Mouse (Mus musculus) cerebellum, postnatal 14 days (tissue): Measurements from ENCODE around the gene Bik.
A peak's percentile ranks its signal among the peaks of the same experiment; 100 is the strongest.

ENCODE experiments used
- DNase-seq, 2 experiments: peaks; one replicate each; pipeline ENCODE4 v3.0.0; 2021; ENCODE audit warnings: mixed read lengths in 2 of 2

Gene Bik

GRCm38 (mm10) chr15:83512489-83513281, 14.0 kb upstream of the Bik start:
- no peak for DNase-seq

GRCm38 (mm10) chr15:83515018-83515417, 11.6 kb upstream of the Bik start:
- DNase-seq = peak; percentile 46 to 65

- DNase-seq = peak; percentile 81 to 83
Measured at GRCm38 (mm10) chr15:83518215-83519048, 8.2 kb upstream of the Bik start.

- DNase-seq = no peak
Measured at GRCm38 (mm10) chr15:83520861-83521382, 5.7 kb upstream of the Bik start.

- DNase-seq = no peak
Measured at GRCm38 (mm10) chr15:83523196-83523595, 3.5 kb upstream of the Bik start.

GRCm38 (mm10) chr15:83523638-83524332, 2.9 kb upstream of the Bik start:
- DNase-seq = no peak

- no peak for DNase-seq
Measured at GRCm38 (mm10) chr15:83524333-83524729, 2.3 kb upstream of the Bik start.

GRCm38 (mm10) chr15:83527092-83527437, 403 bp downstream of the Bik start:
- DNase-seq = no peak

GRCm38 (mm10) chr15:83527747-83528146, 1.1 kb downstream of the Bik start:
- DNase-seq = no peak

- DNase-seq = no peak
Measured at GRCm38 (mm10) chr15:83528892-83529291, 2.2 kb downstream of the Bik start.

GRCm38 (mm10) chr15:83529765-83530164, 3.1 kb downstream of the Bik start:
- DNase-seq = no peak

- no peak for DNase-seq
Measured at GRCm38 (mm10) chr15:83530233-83530632, 3.6 kb downstream of the Bik start.

GRCm38 (mm10) chr15:83530688-83531087, 4.0 kb downstream of the Bik start:
- no peak for DNase-seq

GRCm38 (mm10) chr15:83531961-83532469, 5.4 kb downstream of the Bik start:
- no peak for DNase-seq

- DNase-seq = no peak
Measured at GRCm38 (mm10) chr15:83532606-83533005, 5.9 kb downstream of the Bik start.

- DNase-seq = peak in 1 of 2 experiments; percentile 33
Measured at GRCm38 (mm10) chr15:83534960-83535889, 8.6 kb downstream of the Bik start.

- DNase-seq = no peak
Measured at GRCm38 (mm10) chr15:83535890-83536231, 9.2 kb downstream of the Bik start.

- DNase-seq = no peak
Measured at GRCm38 (mm10) chr15:83538855-83539254, 12.2 kb downstream of the Bik start.

- DNase-seq = no peak
Measured at GRCm38 (mm10) chr15:83539905-83540304, 13.2 kb downstream of the Bik start.

GRCm38 (mm10) chr15:83541647-83542287, 15.1 kb downstream of the Bik start:
- no peak for DNase-seq

- no peak for DNase-seq
Measured at GRCm38 (mm10) chr15:83546029-83546428, 19.4 kb downstream of the Bik start.
